Mouse (Mus musculus) layer of hippocampus, adult 11-12 months (tissue): ENCODE measurements around the gene Brpf3.
"Not testable (repeated sequence)": the region's sequence is repeated elsewhere in the genome, so short reads cannot be mapped to it uniquely, and the experiment has no call there.

Source experiments
- DNase-seq: peaks from one replicate; pipeline ENCODE4 v3.0.0; 2022; ENCODE audit warnings: low spot score

The Brpf3 gene

DNA sequence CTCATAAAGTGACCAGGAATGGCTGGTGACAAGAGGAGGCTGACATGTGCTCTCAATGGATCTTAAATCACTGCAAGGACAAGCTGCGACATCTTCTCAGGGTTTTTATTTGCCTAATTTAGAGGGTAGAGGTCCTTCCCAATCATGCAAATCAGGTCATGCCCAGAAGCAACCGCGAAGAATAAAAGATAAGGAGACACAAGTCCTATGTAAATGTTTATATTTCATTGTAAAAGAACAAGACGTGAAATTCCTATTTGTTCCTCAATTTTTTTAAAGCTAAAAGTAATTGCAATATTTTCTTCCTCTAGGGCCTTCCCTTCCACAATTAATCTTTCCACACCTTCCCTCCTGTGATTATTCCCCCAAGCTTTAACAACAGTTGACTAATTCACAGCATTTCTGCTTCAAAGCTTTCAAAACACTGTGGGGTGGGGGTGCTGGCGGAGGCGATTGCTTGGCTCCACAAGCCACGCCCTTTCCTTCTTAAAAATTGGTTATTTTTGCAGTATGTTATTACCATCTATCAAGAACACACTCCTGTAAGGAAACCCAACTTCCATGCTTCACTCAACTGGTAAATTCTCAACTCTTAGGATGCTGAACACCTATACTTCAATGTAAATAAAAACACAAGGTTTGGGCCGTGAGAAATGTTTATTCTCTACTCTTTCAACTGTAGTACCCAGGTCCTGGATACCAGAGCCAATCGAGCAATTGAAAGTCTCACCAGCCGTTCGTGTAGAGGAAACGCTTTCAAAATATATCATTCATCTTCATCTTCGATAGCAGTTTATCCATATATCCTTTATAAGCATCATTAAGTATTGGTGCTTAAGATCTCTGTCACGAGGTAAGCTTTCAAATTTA lies 1.4 kb upstream of the Brpf3 start:
- no peak for DNase-seq

DNA sequence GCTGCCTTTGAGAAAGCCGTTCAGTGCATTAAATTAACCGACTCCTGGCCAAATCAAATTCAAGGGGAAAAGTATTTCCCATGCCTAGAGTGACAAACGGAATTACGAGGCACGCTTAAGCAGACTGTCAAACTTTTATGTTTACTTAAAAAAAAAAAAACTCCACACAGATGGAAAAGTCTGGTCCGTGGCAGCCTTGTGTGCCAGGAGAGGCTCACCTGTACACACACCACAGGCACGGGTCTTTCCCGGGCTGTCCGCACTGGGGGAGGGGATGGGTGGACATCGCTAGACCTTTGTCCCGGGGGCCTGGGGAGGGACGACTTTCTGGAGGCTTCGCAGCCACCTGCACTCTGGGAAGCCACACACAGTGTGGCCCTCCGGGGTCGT lies 614 bp upstream of the Brpf3 start:
- DNase-seq, result no peak

- peak; percentile 98 for DNase-seq
Observed at GRCm38 (mm10) chr17:28801474-28802005, 650 bp downstream of the Brpf3 start.

DNA sequence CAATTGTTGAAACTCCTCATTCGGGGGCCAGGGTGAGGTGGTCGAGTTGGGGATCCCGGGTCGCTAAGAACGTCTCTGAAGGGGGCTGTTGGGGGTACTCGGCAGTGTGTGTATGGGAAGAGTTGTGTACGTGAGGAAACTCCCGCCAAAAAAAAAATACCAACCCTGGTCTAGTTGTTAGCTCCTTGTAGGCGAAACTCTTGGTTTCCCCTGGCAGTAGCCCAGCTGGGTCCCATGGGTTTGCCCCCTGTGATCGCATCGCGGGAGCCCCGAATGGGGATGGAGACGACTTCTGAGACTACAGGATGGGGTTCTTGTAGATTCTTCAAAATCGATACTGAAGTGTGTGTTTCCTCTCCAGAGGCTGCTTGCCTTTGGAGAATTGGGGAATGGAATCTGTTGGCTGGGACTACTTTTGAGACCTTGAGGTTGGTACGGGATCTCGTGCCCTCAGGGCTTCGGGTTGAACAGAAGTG lies 1.2 kb downstream of the Brpf3 start:
- DNase-seq, result no peak

- DNase-seq, result no peak
Observed at GRCm38 (mm10) chr17:28803316-28803715, 2.4 kb downstream of the Brpf3 start.

- DNase-seq, result no peak
Observed at GRCm38 (mm10) chr17:28804973-28805372, 4.1 kb downstream of the Brpf3 start.

DNA sequence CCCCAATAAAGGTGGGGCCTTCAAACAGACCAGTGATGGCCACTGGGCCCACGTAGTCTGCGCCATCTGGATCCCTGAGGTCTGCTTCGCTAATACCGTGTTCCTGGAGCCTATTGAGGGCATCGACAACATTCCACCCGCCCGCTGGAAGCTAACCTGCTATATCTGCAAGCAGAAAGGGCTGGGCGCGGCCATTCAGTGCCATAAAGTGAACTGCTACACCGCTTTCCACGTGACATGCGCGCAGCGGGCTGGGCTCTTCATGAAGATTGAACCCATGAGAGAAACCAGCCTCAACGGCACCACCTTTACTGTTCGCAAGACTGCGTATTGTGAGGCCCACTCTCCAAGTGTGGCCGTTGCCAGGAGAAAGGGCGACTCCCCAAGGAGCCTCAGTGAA lies 5.9 kb downstream of the Brpf3 start:
- DNase-seq, result no peak

- DNase-seq, result no peak
Observed at GRCm38 (mm10) chr17:28808714-28809113, 7.8 kb downstream of the Brpf3 start.

- no peak for DNase-seq
Observed at GRCm38 (mm10) chr17:28809175-28809831, 8.4 kb downstream of the Brpf3 start.

DNA sequence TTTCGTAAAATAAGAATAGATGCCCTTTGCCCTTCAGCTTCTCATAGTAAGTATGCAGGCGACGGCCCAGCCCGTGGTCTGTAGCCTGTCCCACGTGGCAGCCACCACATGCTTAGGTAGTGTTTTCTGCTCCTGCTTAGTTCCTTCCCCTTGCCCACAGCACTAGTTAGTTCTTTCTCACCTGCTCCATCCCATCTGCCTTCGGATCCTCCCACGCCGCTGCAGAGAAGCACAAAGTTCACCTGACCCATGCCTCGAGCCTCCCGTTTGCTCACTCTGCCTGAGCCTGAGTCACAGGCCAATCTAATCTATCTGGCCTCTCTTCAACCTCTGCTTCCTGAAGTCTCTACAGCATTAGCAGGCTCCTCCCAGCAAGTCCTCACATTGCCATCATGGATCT lies 11.5 kb downstream of the Brpf3 start:
- no peak for DNase-seq

DNA sequence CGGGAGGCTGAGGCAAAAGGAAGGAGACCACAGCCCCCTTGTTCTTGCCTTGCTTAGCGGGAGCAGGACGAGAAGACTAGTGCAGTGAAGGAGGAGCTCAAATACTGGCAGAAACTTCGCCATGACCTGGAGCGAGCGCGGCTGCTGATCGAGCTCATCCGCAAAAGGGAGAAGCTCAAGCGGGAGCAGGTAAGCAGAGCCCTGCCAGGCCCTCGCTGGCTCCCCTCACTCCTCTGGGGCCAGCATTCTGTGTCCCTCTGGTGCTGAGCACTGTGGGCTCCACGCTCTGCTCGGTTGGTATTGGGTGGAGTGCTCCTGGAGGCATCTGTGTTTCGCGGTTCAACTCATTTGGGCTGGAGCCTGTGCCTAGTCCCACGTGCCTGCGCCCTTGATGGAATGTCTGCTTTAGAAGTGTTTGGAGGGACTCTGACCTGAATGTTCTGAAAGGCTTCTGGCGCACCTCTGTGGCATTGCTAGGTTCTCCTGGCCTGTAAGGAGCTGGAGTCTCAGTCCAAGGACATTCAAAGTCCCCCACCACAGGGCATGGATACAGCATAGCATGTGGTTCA lies 13.7 kb downstream of the Brpf3 start:
- DNase-seq, result no peak

DNA sequence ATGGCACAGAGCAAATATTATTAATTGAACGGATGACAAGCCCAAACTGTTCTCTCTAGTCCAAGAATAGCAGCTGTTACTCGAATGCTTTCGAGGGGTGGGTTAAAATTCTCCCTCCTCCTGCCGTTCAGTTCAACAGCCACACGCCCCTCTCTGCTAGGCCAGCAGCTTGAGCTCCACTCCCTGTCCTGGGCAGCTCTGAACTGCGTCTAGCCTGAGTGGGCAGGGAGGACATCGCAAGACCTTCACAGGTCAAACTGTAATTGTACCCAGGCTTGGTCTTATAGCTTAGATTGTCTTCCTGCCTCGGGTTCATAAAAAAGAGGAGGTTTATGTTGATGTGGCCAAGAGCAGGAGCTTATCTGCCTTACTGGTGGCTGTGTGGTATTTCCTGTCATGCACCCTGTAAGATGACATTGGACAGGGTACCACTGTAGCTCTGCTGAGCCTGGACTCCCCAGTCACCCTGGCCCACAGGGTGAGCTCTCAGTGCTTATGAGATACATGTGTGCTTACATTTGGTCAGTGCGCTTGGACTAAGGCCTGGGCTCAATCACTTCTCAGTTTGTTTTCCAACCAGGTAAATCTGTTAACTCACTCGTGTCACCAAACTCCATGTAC lies 14.6 kb downstream of the Brpf3 start:
- no peak for DNase-seq

DNA sequence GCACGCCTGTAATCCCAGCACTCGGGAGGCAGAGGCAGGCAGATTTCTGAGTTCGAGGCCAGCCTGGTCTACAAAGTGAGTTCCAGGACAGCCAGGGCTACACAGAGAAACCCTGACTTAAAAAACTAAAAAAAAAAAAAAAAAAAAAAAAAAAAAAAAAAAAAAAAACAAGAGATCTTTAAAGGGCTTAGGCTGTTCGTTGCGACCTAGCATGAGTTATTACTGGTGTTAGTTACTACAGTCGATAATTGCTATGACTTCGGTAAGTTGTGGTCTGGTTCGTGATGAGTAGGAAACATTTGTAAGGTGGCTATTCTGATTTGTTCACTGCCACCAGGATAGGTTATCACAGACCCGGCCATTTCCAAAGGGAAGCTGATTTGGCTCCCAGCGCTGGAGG lies 15.4 kb downstream of the Brpf3 start:
- not testable (repeated sequence) for DNase-seq

DNA sequence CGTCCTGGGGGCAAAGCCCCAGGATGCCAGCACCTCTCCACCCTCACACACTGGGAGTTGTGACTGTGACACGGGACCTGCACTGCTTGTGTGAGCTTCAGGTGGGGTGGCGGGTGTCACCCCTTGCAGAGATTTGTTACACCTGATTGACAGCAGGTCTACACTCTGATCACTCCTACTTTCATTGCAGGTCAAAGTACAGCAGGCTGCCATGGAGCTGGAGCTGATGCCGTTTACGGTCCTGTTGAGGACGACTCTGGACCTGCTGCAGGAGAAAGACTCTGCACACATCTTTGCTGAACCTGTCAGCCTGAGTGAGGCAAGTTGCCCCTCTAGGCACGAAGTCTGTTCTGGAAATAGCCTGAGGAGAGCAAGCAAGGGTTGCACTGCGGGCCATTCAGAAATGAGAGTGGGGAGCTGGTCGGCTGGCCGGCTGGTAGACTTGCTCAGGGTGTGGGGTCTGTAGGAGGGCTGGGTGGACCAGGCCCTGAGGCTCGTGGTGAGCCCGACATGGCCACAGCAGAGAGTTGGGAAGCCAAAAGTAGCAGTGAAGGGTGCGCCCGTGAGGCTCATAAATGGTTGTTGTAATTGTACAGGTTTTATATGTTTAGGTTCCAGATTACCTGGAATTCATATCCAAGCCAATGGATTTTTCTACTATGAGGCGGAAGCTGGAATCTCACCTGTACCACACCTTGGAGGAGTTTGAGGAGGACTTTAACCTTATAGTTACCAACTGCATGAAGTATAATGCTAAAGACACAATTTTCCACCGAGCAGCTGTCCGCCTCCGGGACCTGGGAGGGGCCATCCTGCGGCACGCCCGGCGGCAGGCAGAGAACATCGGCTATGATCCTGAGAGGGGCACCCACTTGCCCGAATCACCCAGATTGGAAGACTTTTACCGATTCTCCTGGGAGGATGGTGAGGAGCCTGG lies 16.3 kb downstream of the Brpf3 start:
- DNase-seq, result no peak

DNA sequence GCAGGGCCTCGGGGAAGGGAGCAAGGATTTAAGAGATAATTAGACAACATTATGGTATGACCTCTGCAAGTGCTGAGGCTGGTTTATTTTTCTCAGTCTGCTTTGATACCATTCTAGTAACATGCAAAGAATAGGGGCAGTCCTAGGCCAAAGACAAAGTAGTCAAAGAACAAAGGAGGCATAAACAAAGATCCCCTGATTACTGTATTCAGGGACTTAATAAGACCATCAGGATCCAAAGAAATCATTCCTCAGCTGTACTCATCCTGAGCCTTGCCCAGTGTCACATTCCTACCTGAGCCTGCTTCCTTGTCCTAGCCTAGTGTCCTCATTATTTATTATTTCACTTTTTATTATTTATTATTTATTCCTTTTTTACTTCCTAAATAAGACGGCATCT lies 19.3 kb downstream of the Brpf3 start:
- no peak for DNase-seq

GRCm38 (mm10) chr17:28823004-28823745 lies 22.3 kb downstream of the Brpf3 start:
- DNase-seq, result peak; percentile 34

DNA sequence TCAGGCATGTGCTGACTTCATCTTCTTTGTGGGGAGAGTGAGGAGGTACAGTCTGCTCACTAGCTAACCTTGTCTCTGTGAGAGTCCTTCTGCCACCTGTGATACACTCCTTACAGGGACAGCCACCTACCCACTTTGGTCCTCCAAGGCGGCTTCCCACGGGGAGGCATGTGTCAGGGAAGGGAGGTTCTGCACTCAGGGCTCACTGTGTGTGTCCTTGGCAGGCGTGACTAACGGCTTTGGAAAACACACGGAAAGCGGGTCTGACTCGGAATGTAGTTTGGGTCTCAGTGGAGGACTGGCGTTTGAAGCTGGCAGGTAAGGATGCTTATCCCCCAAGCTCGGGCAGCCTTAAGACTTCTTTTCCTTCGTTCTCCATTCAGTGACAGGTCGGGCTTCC lies 22.9 kb downstream of the Brpf3 start:
- no peak for DNase-seq

DNA sequence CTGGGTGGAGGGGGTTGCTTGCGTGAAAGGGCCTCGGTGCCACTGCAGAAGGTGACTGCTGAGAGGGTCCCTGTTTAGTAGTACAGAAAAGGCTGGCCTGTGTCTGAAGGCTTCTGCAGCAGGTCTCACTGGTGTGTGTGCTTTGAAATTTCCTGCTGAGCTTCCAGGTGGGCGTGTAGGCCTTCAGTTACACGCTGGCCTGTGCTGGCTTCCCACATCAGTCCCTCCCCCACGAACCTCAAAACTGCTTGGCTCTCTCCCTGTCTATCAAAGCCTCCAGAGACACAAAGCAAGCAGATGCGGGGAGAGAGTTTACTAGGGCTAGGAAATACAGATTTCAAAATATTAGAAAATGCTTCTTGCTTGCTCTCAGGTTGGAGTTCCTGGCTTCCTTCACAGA lies 24.0 kb downstream of the Brpf3 start:
- peak; percentile 23 for DNase-seq

DNA sequence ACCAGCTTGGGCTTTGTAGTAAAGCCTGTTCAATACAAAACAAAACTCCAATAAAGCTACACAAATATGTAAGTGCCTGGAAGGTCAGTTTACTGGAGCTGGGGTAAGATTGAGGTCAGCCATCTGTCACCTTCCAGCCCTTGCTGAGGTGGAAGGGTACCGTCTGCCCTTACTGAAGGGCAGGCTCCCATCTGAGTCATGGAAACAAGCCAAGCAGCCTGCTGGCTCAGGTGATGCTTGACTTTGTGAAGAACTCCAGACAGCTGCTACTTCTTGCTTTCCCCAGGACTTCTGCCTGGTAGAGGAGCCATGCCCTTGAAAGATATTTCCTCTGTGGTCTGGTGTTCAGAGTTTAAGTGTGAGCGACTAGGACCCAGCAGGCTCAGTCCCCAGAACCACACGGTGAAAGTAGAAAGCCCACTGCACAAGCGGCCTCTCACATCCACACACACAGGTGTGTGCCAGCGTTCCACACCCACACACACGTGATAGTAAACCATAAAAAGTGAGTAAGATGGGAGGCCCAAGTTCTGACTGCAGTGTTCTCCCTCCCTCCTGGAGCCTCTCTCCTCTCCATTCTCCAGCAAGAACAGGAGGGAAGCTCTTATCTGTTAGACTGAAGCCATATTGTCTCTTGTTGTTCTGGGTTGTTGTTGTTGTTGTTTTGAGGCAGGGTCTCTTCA lies 24.6 kb downstream of the Brpf3 start:
- DNase-seq, result no peak

- DNase-seq, result no peak
Observed at GRCm38 (mm10) chr17:28827665-28828231, 26.9 kb downstream of the Brpf3 start.
